Mouse (Mus musculus): ENCODE measurements around the gene Mical3.

The Mical3 gene

DNA sequence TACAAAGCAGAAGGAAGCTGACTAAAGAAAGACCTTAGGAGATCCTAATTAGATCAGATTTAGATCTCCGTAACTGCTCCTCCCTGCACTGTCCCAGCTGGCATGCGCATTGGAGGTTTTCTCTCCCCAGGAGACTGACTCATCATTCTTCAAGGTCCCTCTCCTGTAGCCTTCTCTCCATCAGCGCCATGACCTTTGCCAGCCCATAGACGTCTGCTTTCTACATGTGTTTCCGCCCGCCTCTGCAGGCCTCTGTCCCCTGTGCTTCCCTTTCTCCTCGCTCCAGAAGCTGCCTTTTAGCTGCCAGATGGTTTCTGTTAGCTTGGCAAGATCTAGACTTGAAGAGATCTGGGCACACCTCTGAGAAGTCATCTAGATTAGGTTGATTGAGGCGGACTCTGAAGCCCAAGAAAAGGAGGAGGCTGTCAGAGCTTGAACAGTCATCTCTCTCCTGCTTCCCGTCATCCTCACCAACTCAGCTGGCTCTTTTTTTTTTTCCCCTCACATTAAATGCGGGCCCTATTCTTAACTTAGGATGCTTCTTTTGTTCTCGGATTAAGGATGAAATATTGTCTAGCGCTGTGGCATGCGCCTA is 14.3 kb upstream of the Mical3 start:
- DNase-seq, result peak; percentile 59

DNA sequence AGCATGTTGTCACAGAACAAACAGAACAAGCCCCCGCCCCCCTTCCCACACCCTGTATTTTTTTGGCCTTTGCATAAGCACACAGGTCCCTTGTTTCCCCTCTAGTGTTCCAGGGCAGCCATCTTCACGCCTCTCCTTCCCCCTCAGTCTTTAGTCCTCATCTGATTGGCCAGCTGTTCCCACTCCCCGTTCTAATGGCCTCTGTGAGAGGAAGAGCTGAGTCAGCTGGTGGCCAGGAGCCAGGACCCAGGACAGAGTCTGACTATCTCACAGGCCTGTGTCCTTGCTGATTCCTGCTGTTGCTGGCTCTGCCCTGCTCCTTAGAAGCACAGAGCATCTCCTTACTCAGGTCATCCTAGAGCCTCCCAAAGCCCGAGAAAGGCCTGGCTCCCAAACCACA is 13.3 kb upstream of the Mical3 start:
- peak; percentile 22 for DNase-seq

DNA sequence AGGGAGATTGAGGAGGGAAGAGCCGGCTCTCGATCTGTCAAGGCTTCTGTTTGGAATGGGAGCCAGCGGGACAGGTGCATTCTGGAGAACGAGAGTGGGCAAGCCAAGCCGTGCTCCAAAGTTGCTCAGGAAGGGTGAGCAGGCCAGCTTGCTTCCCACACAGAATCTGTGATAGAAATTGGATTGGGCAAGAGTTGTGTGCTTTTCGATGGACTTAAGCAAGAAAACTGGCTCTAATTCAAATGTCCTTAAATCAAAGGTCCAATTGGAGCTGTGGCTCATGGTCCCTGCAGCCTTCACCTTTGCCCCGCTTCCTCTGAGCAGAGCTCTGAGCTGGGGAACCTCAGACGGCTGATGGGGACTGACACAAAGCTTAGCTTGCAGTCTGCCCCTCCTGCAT is 12.6 kb upstream of the Mical3 start:
- no peak for DNase-seq

DNA sequence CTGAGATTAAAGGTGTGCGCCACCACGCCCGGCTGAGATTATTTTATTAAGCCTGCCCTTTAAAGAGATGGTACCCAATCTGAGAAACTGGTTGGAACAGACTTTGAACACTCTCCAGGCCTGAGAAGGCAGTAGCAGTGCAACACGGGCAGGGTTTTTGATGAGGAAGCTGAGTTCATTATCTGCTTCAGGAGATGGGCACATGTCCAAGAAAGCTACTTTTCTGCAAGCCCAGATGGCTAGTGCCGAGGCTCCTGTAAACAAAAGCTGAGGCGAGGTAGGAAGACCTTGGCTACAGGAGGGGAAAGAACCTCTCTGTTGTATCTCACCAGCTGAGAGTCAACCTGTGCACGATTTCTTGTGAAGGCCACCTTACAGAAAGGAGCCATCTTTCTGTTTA is 11.5 kb upstream of the Mical3 start:
- DNase-seq, result no peak

DNA sequence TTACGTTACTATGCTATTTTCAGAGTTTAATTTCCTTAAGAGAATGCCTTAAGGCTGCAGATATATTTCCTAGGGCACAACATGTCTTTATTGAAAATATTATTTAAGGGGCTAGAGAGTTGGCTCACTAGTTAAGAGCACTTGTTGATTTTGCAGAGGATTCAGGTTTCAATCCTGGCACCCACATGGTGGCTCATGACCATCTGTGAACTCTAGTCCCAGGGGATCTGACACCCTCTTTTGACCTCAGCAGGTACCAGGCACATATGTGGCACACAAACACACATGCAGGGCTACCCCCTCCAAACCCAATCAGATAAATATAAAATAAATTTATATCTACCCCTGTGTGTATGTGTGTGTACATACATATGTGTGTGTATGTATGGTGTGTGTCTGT is 8.5 kb upstream of the Mical3 start:
- no peak for DNase-seq

DNA sequence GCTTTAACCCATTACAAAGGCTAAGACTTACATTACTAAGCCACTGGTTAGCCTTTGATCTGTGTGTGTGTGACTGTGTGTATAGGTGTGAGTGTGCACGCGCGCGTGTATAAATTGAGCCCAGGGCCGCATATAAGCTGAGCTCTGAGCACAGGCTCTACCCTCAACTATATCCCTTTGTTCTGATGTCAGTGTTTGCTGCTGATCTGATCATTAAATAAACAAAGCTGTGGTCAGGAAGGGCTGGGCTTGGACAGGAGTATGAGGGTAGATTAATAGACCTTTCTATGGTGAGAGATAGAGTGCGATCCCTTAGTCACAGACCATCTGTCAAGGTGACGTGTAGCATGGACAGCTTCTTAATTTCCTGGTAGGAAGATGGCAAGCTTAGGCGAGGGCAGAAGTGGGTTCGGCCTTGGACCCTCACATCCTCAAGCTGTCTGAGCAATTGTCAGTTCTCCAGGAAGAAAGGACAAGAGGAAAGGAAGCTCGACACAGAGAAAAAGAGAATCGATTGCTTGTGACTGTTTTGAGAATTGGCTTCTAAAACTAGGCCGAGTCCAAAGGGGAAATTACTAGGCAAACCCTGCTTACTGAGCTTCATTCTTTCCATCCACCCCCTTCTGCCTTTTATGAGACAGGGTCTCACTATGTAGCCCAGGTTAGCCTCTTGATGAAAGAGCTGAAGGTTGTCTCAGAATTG is 7.7 kb upstream of the Mical3 start:
- DNase-seq, result no peak

DNA sequence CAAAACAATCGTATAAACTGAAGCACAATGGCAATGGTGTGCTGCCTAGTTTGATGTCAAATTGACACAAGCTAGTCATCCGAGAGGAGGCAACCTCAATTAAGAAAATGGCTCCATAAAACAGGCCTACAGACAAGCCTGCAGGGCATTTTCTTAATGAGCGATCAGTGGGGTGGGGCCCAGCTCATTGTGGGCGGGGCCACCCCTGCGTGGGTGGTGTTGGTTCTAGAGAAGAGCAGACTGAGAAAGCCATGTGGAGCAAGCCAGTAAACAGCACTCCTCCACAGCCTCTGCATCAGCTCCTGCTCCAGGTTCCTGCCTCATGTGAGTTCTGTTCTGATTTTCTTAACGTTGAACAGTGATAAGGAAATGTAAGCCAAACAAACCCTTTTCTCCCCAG is 6.4 kb upstream of the Mical3 start:
- no peak for DNase-seq

DNA sequence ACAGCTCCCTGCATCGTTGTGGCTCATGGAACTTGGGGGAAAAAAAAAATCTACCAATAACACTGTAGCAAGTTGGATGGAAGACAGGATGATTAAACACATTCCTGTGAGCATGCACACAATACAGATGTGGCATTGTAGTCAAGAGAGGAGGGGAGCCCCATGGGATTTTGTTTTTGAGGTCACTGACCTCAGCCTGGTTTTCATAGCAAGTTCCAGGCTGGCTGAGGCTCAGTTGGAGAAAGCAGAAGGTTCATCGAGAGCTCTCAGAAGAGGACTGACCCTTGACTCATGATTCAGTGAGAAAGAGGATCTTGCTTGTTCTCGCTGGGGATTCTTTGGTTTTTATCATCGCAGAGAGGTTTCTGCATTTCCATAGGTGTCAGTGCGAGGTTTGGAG is 4.1 kb upstream of the Mical3 start:
- DNase-seq, result no peak

DNA sequence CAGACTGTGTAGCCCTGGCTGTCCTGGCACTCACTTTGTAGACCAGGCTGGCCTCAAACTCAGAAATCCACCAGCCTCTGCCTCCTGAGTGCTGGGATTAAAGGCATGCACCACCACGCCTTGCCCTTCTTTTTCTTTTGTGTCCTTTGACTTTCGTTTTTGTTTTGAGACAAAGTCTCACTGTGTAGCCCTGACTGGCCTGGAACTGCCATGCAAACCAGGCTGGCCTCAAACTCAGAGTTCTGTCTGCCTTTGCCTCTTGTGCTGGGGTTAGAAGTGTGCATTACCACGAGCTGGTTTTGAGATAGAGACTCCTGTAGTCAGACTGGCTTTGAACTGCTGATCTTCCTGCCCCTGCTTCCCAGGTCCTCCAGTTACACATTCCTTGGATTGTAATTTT is 3.5 kb upstream of the Mical3 start:
- DNase-seq, result no peak

DNA sequence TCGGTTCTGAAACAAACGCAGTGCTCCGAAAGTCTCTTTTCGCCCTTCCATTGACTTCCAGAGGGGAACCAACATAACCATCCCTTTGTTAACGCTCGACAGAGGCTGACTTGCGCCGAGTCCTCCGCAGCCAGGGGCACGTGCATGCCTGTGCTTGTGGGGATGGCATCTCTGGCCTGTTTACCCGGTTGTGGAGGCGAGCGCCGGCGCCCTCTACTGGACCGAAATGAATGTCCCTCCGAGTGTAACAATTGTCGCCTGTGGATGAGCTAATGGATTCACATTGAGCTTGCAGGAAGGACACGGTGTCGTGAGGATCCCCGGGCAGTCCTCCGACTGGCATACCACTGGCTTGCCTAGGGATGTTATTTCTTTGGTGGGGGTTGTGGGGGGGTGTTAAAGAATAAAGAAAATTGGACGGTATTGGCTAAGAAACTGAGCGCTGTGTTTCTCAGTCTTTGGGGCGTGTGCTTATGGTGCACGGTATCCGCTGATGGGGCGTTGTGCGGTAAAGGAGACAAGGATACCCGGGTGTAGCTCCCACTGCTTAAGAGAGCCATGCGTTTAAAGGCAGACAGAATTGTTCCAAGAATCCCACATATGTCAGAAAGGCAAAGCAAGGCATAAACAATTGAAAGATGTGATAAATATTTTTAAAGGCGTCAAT is 627 bp downstream of the Mical3 start:
- DNase-seq, result peak; percentile 92

DNA sequence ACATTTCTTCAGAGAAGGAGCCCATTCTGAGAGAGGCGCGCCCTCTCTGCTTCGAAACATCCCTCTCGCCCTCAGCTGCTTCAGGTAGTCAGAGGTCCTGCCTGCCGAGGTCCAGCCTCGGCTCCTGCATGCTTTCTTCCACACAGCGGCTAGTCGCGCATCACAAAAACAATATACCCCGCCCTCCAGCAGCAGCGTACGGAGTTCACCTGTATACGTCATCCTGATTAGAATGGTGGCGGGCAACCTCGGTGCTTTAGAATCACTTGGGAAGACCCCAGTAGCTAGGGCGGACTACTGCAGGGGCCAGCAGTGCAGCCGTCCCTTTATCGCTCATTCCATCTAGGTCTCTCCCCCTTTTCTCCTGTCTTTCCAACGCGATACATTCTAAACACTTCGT is 1.3 kb downstream of the Mical3 start:
- DNase-seq, result no peak

DNA sequence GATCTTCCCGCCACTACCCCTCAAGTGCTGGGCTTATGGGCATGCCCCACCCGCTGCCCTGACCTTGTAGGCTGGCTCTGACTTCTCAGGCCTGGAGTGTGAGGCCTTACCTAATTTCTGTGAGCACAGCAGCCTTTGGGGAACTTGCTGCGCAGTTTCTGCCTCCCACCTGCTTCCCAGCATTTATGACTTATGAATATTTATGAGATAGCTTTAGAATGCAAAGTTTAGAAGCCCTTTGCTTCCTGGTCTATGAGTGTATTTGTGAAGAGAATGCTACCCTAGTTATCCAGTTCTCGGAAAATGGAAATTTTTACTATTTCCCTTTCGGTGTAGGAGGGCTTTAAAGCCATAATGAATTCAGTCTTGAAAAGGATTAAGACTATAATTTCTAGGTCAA is 2.1 kb downstream of the Mical3 start:
- no peak for DNase-seq

DNA sequence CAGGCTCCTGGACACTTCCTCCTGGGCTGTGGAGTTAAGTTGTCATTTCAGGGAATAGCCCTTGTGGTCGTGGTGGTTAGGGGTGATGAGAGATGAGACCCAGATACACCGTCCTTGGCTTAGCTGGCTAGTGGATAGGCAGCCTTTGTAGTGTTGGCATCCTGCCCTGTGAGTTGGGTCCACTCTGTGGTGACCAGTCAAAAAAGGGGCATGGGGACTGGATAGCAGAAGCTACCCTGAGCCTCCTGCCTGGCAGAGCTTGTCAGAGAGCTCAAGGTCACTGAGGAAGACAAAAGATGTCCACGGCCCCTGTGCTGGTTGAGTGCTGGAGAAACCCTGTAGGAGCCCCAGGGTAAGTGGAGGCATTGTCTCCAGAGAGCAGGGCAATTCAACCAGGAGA is 3.1 kb downstream of the Mical3 start:
- no peak for DNase-seq

DNA sequence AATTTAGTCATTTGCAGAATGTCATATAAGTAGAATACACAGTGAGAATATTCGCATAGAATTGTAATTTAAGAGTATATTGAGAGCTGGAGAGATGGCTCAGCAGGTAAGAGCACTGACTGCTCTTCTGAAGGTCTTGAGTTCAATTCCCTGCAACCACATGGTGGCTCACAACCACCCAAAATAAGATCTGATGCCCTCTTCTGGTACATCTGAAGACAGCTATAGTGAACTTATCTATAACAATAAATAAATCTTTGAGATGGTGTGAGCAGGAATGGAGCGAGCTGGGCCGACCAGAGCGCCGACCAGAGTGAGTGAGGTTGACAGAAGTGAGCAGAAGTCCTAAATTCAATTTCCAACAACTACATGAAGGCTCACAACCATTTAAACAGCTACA is 4.6 kb downstream of the Mical3 start:
- no peak for DNase-seq

DNA sequence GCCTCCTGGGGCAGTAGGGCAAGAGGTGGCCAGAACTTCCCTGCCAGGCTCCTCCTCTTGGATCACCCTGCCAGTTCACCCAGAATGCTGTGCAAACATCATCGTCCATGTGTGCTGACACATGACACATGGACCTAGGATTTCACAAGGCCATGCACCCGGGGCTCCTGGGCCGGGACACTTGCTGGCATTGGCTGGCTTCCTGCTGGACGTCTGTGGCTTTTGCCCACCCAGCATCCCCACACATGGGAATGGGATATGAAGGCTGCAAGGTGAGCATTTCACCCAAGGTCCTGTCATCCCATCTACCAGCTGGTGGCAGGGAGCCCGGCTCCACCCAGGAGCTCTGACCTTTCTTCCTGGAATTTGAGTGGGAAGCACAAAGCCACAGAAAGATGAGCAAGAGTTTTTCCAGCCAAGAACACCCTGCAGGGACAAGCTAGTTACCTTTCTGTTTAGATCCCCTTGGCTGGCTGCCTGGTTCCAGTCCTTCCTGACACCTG is 8.0 kb downstream of the Mical3 start:
- no peak for DNase-seq

DNA sequence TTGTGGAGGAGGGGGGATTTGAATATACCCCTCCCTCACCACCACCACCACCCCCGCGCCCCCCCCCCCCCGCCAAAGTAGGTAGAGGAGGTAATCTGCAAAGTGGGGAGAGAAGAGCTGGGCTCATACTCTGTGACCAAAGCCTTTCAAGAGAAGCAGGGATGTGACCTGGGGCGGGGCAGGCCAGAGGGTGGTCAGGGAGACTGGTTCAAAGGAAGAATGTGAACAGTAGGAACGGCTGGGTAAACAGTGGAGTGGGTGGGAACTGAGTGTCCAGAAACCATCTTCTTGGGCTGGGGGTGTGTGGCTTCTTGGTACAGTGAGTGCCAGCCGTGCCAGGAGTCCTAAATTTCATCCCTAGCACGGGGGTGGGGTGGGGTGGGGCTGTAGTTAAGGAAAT is 10.0 kb downstream of the Mical3 start:
- DNase-seq, result no peak

DNA sequence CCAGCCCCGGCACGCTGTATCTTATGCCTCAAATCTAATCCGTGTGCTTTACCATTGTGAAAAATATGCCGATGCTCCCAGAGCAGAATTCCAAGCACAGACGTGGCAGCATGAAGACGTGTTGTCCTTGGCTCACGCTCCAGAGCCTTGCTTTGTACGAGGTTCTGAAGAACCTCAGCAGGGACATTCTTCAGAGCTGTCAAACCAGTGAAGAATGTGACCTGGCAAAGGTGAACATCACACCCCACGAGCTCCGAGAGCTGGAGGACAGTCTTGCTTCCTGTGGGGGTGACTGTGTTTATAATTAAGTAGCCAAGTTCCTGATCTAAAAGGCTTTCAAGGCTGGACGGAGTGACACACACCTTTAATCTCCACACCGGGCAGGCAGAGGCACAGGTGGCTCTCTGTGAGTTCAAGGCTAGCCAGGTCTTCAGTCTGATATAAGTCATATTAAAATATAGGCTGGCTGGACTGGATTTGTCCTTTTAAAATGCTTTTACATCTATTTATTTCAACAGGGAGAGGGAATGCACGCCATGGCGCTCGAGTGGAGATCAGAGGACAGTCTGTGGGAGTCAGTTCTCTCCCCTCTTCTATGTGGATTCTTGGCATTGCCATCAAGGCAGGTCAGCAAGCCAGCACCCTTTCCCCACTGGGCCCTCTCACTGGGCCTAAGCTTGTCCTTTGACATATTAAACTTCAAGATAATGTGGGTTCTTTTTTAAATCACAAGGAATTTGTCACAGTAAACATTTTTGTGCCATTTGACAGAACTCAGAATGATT is 12.6 kb downstream of the Mical3 start:
- no peak for DNase-seq

DNA sequence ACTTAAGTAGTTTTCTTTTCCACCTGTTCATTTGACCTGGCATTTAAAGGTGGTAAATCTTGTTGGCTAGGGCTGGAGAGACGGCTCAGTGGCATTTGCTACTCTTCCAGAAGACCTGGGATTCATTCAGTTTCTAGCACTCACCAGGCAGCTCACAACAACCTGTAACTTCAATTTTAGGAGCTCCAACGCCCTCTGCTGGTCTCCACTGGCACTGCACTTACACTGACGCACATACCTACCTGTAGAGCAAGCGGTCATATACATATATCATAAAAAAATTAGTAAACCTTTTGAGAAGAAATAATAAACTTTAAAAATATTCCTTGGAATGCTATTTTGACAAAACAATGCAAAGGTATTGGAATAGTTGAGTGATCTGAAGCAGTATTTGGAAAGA is 13.7 kb downstream of the Mical3 start:
- no peak for DNase-seq

DNA sequence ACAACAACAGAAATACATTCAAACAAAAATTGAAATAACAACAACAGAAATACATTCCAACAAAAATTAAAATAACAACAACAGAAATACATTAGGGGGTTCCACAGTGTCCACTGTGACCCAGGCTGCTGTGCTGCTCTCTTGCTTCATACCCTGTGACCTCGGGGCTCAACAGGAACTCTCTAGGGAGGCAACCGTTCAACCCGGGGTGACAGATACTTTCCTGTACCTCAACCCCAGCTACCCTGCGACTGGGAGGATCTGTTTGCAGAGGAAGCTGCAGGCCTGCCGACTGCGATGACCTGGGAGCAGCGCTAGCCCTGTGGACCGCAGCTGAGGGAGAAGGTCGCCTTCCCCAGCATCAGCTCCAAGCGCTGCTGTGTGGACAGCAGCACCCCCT is 14.4 kb downstream of the Mical3 start:
- no peak for DNase-seq

DNA sequence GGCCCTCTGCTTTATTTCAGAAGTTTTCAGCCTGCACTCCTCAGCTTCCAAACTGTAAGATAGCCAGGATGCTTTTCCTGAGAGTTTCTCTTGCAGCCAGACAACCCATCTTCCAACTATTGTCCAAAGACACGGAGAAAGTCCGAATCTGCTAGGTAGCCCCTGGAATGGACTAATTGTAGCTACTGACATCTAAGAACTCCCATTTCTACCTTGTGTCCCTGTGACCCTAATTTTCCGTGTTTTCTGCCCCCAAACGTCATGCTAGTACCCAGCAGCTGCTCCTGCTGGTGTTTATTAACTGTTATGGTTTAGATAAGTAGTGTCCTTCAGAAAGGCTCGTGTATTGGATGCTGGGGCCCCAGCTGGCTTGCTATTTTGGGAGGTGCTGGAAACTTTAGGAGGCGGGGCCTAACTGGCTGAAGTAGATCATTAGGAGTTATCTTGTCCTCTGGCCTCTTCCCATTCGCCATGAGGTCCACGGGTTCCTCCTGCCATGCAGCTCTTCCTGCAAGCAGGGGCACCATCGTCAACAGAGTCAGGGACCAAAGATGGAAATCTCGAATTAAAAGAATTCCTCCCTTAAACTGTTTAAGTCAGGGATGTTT is 19.2 kb downstream of the Mical3 start:
- no peak for DNase-seq

DNA sequence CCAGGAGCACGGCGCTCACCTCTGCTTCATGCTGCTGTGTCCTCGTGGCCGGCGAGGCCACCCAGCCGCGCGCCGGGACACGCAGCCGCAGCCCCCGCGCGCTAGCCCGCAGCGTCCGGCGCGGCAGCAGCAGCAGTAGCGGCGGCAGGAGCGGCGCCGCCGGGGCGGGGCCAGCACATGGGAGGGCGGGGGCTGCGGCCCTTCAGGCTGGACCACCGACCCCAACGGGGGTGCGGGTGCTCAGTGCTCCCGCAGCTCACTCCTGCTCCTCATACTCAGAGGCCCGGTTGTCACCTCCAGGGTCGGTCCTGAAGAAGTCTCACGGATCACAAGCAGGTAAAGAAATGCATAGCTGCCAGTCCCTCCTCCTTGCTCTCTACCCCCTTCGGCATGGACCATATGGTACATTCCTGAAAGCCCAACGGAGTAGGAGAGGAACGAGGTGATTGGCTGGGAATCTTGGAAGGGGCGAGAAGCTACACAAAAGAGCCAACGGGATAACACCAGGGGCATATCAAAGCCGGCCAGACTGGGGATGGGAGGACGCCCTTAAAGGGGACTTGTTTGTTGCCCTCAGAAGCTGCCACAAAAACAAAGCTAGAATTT is 20.7 kb downstream of the Mical3 start:
- DNase-seq, result peak; percentile 96

DNA sequence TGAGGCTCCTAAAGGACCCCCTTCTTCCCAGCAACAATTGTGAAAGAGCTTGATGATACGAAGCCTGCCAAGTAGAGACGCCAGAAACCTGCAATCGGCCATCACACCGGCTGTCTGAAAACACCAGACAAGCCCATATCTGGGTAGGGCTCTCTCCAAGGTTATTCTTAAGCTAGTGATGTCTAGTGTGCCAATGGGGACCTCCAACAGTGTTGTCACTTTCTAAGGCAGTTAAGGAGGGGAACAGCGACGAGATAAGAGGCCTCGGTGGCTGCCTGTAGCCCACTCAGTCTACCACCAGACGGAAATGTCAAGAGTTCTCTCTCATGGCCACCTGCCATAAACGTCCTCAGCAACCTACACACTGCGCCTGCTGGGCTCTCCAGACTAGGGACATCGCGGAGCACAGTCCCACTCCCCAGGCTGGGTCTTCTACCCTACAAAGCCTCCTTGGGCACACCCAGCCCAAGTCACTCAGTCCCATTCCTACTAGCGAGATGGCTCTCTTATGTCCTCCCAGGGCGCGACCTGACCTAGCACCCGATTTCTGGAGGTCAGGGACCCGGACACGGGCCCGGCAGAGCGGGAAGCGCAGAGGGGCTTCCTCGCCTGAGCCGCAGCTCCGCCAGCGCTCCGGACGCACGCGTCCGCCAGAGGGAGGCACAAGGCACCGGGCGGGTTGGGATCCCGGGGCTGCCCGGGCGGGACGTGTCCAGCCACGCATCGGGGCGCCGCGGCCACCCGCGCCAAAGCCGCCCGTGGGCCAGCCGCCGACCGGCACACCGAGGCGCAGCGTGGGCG is 21.4 kb downstream of the Mical3 start:
- peak; percentile 70 for DNase-seq

Data from embryo, embryonic 11 days (tissue).